Mouse (Mus musculus): ENCODE measurements around the gene Ddx49. TPM values are rescaled to one million over a fixed set of nuclear protein-coding genes. Genes with fewer than 3 reads are reported as not detected.

Gene Ddx49
- 43.6 and 46.3 TPM in 2 replicates for total RNA-seq (2014; rRNA removed)
- polyA plus RNA-seq (2015; fragmentation: Nextera tagmentation; extraction: Ambion mirVana): 41.2 and 47.0 TPM in 2 replicates

DNA sequence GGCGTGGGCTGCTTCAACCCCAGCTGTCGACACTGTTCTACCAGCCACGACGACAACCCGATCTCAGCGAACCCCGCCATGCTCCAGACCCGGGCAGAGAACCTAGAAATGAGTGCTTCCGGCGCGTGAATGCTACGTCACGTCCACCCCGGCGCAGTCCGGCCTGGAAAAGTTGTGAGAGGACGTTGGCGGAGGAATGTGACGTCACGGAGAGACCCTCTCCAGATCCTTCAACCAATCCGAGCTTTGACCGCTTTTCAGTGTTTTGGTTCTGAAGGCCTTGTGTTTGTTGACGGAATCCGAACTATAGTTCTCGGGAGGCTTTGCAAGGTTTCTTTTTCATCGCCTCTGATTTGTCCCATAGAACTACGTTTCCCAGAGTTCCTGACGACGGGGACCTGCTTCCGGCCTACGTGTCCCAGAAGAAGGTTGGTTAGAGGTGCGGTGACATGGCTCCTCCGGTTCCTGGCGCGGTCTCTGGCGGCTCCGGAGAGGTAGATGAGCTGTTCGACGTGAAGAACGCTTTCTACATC, at the start of gene Ddx49, which contains the start of gene Cope:
Gene Ddx49 (minus strand): TSS at position 132 of the 533 bp plus-strand sequence.
Gene Cope (plus strand): TSS at position 161 of the 533 bp plus-strand sequence.
- Histone ChIP-seq H3K9ac (replicated peaks; ENCODE audit: low read length, poor library complexity, severe bottlenecking) (peak within 1 kb of the TSS; percentile 75), H3K27me3 (ENCODE audit: insufficient read depth, low read length) (no peaks in the 10 kb centered on the region), H3K4me1 (ENCODE audit: insufficient read depth, low read length) (peaks cover 11% of the 10 kb centered on the region), H3K27ac (ENCODE audit: low read depth, low read length) (peak within 1 kb of the TSS; percentile 62), H3K36me3 (ENCODE audit: insufficient read depth, low read length) (peaks cover 39% of the 10 kb centered on the region), H3K4me2 (ENCODE audit: low read depth, low read length, poor library complexity, severe bottlenecking) (peak within 1 kb of the TSS; percentile 91), H3K9me3 (ENCODE audit: low read length) (no peaks in the 10 kb centered on the region), H3K4me3 (ENCODE audit: low read depth, low read length) (peak within 1 kb of the TSS; percentile 78)
- DNase-seq (ENCODE audit: low spot score) (peak; percentile 97), ATAC-seq (ENCODE audit: low FRiP score) (peak; percentile 89)
- WGBS: under 1% methylated on average over 40 of the region's 40 CpGs
- no peak for TF ChIP-seq CTCF (IDR thresholded peaks at IDR 0.05)

DNA sequence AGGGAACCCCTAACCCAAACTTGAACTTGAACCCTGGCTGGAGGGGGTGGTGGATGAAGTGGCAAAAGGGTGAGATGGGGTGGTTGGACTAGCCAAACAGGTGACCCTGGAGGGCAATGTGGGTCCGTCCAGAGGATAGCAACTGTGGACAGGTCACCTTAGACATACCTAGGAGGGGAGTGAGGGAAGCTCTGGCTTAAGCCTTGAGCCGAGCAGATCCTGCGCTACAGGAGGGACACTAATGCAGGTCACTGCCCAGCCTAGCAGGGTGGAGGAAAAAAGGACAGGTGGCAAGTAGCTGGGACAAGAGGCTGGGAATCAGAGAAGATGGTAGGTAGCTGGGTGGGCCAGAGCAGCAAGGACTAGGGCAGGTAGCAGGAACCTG, 49.7 kb upstream of the Ddx49 start:
- TF ChIP-seq CTCF (IDR thresholded peaks at IDR 0.05): no peak
- Histone ChIP-seq H3K4me1 (ENCODE audit: insufficient read depth, low read length) (peaks cover 16% of the 10 kb centered on the region), H3K27ac (ENCODE audit: low read depth, low read length) (no peak overlapping the region), H3K4me2 (ENCODE audit: low read depth, low read length, poor library complexity, severe bottlenecking) (peak overlapping the region; percentile 98), H3K9me3 (ENCODE audit: low read length) (no peaks in the 10 kb centered on the region), H3K27me3 (ENCODE audit: insufficient read depth, low read length) (no peaks in the 10 kb centered on the region), H3K9ac (replicated peaks; ENCODE audit: low read length, poor library complexity, severe bottlenecking) (peak overlapping the region; percentile 93), H3K4me3 (ENCODE audit: low read depth, low read length) (peak overlapping the region; percentile 100), H3K36me3 (ENCODE audit: insufficient read depth, low read length) (peaks cover 9% of the 10 kb centered on the region)
- ATAC-seq (ENCODE audit: low FRiP score): no peak
- WGBS: 27% methylated on average over 3 of the region's 3 CpGs
- no peak for DNase-seq (ENCODE audit: low spot score)

DNA sequence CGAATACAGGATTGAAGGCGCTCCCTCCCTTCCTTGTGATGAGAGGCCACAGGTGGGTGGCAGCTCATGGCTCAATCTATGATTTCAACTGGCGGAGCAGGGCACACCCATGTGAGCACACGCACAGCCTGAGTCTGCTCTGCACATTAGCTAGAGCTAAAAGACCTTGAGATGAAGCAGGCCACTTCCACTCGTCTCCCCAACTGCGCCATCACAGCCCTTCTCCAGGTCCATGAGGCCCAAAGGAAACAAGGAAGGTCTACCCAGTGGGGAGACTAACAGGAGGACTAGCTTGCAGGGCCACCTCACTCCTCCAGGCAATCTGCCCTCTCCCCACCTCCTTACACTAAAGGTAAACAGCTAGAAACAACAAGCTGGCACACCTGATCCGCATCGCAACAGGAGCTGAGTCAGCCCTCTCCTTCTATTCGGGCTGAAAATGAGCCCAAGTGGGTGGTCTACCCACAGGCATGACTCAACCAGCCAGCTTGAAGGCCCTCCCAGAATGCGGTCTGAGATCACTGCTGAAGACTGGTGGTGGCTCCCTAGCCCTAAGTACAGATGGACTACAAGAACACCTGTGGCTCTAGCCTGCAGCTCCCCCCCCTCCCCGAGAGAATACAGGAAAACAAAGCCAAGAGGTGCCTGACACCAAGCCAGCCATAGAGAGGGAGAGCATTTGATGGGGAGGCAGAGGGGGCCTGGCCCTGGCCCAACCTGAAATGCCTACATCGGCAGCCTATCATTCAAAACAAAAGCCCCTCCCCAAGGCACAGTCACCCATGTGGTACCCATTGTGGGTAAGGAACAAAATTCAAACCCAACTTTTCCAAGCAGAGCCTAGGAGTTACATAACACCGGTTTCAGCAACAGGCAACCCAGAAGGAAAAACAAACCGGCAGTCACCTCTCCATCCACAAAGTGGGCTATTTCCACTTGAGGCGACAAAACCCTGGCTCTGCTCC, 49.0 kb upstream of the Ddx49 start:
- WGBS: 57% methylated on average over 15 of the region's 15 CpGs
- Histone ChIP-seq H3K9ac (replicated peaks; ENCODE audit: low read length, poor library complexity, severe bottlenecking) (peak overlapping the region; percentile 93), H3K27me3 (ENCODE audit: insufficient read depth, low read length) (no peaks in the 10 kb centered on the region), H3K36me3 (ENCODE audit: insufficient read depth, low read length) (peaks cover 9% of the 10 kb centered on the region), H3K4me3 (ENCODE audit: low read depth, low read length) (peak overlapping the region; percentile 100), H3K27ac (ENCODE audit: low read depth, low read length) (no peak overlapping the region), H3K9me3 (ENCODE audit: low read length) (no peaks in the 10 kb centered on the region), H3K4me2 (ENCODE audit: low read depth, low read length, poor library complexity, severe bottlenecking) (peak overlapping the region; percentile 98), H3K4me1 (ENCODE audit: insufficient read depth, low read length) (peaks cover 16% of the 10 kb centered on the region)
- no peak for TF ChIP-seq CTCF (IDR thresholded peaks at IDR 0.05)
- ATAC-seq (ENCODE audit: low FRiP score) (no peak), DNase-seq (ENCODE audit: low spot score) (peak; percentile 15)

DNA sequence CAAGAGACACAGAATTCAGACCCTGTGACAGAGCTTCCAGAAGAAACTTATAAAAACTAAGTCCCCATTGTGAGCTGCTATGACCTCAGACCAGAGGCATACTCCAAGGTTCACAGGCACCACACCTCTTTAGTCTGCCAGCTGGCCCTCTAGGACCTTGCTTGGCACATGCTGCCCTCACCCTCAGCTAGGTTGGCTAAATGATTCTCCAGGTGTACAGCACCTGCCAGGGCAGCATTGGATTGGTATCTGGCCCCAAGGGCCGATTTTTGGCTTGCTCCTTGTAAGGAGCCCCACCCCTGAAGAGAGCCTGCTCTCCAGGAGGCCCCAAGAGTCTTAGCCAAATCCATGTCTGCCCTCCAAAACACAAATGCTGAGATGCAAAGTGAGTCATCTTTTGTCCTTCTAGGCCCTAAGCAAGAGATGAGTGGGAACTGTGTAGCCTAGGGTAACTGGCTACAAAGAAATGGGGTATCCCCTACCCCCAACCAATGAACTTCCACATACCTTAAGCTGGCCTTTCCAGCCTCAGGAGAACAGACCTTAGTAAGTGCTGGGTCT, 45.7 kb upstream of the Ddx49 start:
- no peak for DNase-seq (ENCODE audit: low spot score)
- 67% methylated on average over 1 of the region's 1 CpGs for WGBS

DNA sequence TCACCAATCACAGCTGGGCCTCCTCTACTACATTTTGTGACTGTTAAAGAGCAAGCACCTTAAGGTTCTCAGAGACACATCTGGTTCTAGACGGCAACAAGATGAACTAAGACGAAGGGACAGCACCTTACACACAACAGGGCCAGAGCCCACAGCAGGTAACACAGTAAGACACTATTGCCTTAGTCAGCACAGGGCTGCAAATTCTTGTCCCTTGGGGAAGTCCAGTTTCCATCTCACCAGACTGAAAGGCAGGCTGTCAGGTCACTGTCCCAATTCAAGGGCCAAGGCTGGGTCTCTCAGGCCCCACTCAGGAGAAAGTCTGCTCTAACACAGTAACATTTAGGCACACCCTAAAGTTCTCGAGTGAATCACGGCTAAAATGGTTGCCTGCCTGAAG, 45.2 kb upstream of the Ddx49 start:
- WGBS: 91% methylated on average over 4 of the region's 4 CpGs
- no peak for ATAC-seq (ENCODE audit: low FRiP score)
- no peak overlapping the region for H3K9ac ChIP-seq (replicated peaks; ENCODE audit: low read length, poor library complexity, severe bottlenecking)

More for the DNA sequence above, 45.7 kb upstream of the Ddx49 start:
- no peaks in the 10 kb centered on the region for H3K9me3 ChIP-seq (ENCODE audit: low read length)
- no peak overlapping the region for H3K4me2 ChIP-seq (ENCODE audit: low read depth, low read length, poor library complexity, severe bottlenecking)
- TF ChIP-seq CTCF (IDR thresholded peaks at IDR 0.05): no peak
- no peak overlapping the region for H3K27ac ChIP-seq (ENCODE audit: low read depth, low read length)
- no peak overlapping the region for H3K9ac ChIP-seq (replicated peaks; ENCODE audit: low read length, poor library complexity, severe bottlenecking)
- peaks cover 15% of the 10 kb centered on the region for H3K36me3 ChIP-seq (ENCODE audit: insufficient read depth, low read length)
- H3K27me3 ChIP-seq (ENCODE audit: insufficient read depth, low read length): no peaks in the 10 kb centered on the region
- ATAC-seq (ENCODE audit: low FRiP score): no peak
- no peak overlapping the region for H3K4me3 ChIP-seq (ENCODE audit: low read depth, low read length)
- peaks cover 16% of the 10 kb centered on the region for H3K4me1 ChIP-seq (ENCODE audit: insufficient read depth, low read length)

More for the DNA sequence above, 45.2 kb upstream of the Ddx49 start:
- H3K27me3 ChIP-seq (ENCODE audit: insufficient read depth, low read length): no peaks in the 10 kb centered on the region
- peaks cover 20% of the 10 kb centered on the region for H3K36me3 ChIP-seq (ENCODE audit: insufficient read depth, low read length)
- TF ChIP-seq CTCF (IDR thresholded peaks at IDR 0.05): no peak
- H3K4me1 ChIP-seq (ENCODE audit: insufficient read depth, low read length): peaks cover 16% of the 10 kb centered on the region
- H3K4me2 ChIP-seq (ENCODE audit: low read depth, low read length, poor library complexity, severe bottlenecking): no peak overlapping the region
- H3K27ac ChIP-seq (ENCODE audit: low read depth, low read length): no peak overlapping the region
- H3K9me3 ChIP-seq (ENCODE audit: low read length): no peaks in the 10 kb centered on the region
- DNase-seq (ENCODE audit: low spot score): no peak
- H3K4me3 ChIP-seq (ENCODE audit: low read depth, low read length): no peak overlapping the region
